Mouse (Mus musculus) embryonic facial prominence, embryonic 15.5 days (tissue): Measurements from ENCODE around the gene Thrsp. TPM values are rescaled to one million over a fixed set of nuclear protein-coding genes. Genes with fewer than 3 reads are reported as not detected.

Experiments used
- polyA plus RNA-seq: library from polyadenylated mRNA; unstranded; fragments of >200 nt; fragmentation: Nextera tagmentation; extraction: Ambion mirVana; gene quantifications from 2 replicates; pipeline ENCODE4 v1.2.1, GENCODE M21; 2015

Gene Thrsp
- polyA plus RNA-seq, 1 experiment from 2014 or later: 0.84 TPM

Other genes starting within 250 kb of the Thrsp start
- 2.4 and 2.5 TPM in 2 replicates for gene Usp35, start 85.7 kb downstream of the Thrsp start, polyA plus RNA-seq
- 4.8 and 5.4 TPM in 2 replicates for gene Kctd21, start 85.4 kb downstream of the Thrsp start, polyA plus RNA-seq
- gene Alg8, start 46.1 kb downstream of the Thrsp start, polyA plus RNA-seq: 35.0 and 35.3 TPM in 2 replicates
- gene Ndufc2, start 17.7 kb downstream of the Thrsp start, polyA plus RNA-seq: 336 and 344 TPM in 2 replicates
- gene Kctd14, start 33.6 kb upstream of the Thrsp start, polyA plus RNA-seq: 3.5 and 5.1 TPM in 2 replicates
- 43.7 and 45.5 TPM in 2 replicates for gene Ints4, start 63.2 kb upstream of the Thrsp start, polyA plus RNA-seq
- gene Aamdc, start 161.8 kb upstream of the Thrsp start, polyA plus RNA-seq: 73.9 and 80.9 TPM in 2 replicates
- gene Rsf1, start 162.2 kb upstream of the Thrsp start, polyA plus RNA-seq: 20.7 and 21.9 TPM in 2 replicates